Mouse (Mus musculus) layer of hippocampus, adult 18-20 months (tissue): ENCODE measurements at regions not wholly inside any gene's neighbourhood (a gene's known extent, or its start where the extent isn't known, plus 50 kb on each side); places are given as distances from the start of the nearest gene placed in this dataset.
"Not testable (repeated sequence)": the region's sequence is repeated elsewhere in the genome, so short reads cannot be mapped to it uniquely, and the experiment has no call there.

Source experiments
- DNase-seq, 2 experiments: peaks; one replicate each; pipeline ENCODE4 v3.0.0; 2022; ENCODE audit warnings: low spot score in 2 of 2

DNA sequence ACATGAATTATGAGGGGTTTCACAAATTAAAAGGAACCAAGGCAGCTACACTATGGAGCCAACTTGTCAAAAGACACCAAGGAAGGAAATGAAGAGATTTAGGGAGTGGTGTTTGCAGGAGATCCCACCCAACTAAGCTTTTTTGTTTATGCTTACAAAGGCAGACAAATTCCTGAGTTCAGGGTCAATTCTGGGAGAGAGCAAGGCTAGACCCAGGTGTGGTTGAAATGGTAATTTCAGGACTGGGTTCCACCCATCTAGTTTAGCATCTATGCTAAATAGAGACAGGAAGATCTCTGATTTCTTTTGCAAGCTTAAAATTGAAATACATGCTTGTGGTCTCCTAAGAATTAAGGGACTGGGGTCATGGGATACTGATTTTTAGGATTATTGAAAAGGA is 286.0 kb upstream of the Pcdh17 start:
- DNase-seq = no peak

DNA sequence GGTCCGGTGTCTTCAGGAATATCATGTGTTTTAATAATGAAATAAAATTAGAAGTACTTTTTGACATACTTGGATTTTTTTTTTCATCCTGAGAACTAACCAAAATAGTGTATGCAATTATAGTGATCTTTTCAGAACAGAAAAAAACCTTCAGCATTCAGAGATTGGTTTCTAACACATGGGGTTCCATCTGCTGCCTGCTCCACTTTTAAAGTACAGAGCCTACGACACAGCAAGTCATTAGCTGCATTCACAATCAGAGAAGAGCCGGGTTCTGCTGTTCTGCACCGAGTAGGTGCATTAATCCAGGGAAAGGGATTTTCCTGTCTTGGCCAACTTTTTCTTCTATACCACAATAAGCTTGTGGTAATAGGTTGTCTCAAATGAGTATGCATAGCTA is 267.9 kb upstream of the Pcdh17 start:
- DNase-seq = peak; percentile 61 to 87

DNA sequence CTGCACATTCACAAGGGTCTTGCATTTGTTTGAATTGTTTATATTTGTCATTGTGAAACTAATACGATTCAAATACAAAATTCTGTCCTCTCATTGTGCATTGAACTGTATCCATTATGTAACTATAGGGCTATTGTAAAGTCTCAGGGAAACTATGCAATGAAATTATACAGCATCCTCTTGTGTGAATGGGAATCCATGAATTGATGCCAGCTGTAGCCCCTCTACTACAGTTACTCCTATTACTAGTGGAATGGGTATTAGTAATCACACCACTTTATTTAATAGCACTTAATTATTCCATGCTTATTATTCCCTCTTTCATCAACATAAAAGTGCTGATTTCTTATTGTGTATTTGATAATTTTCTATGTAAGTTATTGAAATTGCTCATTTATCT is 232.4 kb upstream of the Pcdh17 start:
- DNase-seq = no peak

GRCm38 (mm10) chr14:84222996-84223395 is 220.4 kb upstream of the Pcdh17 start:
- no peak for DNase-seq

- no peak for DNase-seq
Measured at GRCm38 (mm10) chr14:84223924-84224323, 219.4 kb upstream of the Pcdh17 start.

DNA sequence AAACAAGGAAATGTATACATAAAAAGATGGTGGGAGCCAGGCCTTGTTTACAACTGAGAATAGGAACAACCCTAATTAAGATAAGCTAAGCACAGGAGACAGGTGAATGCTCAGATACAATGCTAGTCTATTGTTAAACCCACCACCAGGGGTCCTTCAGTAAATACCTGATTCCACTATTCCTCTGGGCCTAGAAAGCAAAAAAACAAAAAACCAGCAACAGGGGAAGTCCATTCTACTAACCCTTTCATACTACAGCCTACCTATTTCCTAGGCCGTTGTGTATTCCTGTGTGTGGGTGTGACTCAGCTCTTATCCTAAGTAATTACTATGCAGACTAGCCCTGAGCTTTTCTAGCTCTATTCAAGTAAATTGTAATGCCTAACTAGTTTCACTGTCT is 195.4 kb upstream of the Pcdh17 start:
- not testable (repeated sequence) for DNase-seq

- no peak for DNase-seq
Measured at GRCm38 (mm10) chr14:84252583-84252982, 190.8 kb upstream of the Pcdh17 start.

GRCm38 (mm10) chr14:84257671-84258070 is 185.7 kb upstream of the Pcdh17 start:
- DNase-seq = peak in 1 of 2 experiments; percentile 59

DNA sequence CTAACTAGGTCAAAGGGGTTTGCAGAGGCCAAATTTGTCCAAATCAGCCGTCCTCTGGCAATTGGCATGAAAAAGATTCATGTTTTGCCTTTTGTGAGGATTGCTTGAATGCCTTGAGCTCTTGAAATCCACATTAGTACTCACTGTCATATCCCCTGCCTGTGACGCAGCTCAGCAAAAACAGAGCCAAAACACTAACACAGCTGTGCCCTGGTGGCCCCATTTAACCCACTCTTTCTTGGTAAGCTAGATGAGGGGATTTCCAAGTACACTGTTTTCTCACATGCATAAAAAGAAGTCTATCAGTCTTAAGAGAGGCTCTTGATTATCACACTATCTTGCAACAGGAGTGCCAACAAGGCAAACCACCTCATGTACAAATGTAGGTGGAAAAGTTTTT is 184.7 kb upstream of the Pcdh17 start:
- DNase-seq = no peak

DNA sequence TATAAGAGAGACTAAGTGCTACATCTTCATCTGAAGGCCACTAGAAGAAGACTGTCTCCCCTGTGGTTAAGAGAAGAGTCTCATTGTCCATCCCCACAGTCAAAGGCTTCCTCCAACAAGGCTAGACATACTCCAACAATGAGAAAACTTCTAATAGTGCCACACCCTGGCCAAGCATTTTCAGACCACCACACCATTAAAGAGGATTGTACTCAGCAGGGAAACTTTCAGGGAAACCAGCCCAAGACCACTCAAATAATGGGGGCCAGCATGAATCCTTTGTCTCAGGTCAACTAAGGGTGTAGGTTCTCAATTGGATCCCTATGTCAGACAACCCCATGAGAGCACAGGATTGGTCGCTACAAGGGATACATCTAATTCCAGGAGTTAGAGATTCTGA is 179.4 kb upstream of the Pcdh17 start:
- no peak for DNase-seq

GRCm38 (mm10) chr14:84266217-84266616 is 177.1 kb upstream of the Pcdh17 start:
- no peak for DNase-seq

DNA sequence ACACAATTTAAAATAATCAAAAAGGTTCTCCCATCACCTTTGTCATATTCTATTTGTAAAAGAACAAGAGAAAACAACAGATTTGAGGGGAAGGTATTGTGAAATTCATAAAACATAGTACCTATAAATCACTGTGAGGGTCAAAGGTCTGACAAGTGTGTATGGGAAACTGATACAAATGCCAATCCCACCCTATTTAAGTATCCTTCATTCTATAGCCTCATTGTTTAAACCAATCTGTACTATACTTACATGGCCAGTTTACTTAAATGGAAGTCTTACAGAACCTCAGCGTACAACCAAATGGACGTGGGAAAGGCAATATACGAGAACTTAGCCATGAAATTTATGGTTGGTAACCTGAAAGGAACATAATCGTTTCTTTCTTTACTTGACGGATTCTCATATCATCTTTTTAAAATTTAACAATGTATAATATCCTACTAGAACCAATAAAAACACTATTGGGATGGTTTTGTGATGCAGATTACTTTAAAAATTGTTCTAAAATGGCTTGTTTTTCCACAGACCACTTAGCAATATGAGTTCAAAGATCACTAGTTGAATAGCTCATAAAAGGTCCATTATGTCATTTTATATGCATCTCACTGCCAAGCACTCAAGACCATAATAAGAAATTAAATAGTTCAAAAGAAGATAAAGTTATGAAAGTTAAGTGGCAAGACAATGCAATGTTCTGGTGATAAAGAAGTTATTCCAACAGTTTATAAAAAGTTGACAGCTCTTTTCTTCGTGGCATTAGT is 159.7 kb upstream of the Pcdh17 start:
- no peak for DNase-seq

DNA sequence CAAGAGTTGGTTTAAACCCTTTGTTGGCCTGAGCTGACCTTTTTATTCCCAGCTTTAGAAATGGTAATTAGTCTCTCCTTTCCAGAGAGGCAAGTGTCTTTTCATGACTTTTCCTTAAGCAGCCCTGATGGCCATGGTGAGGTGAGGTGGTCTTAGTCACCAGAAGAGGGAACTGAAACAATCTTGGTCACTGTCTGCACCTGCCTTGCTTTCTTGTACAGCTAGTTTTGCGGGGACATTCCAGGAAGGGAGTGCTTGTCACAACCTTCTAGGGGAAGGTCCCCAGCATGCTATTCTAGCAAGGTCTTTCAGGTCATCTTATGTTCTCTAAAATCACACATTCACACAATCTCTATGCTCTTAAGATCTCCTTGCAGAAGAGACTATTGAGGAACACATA is 122.6 kb upstream of the Pcdh17 start:
- no peak for DNase-seq

GRCm38 (mm10) chr14:84339604-84340003 is 103.8 kb upstream of the Pcdh17 start:
- no peak for DNase-seq
